Mouse (Mus musculus): ENCODE measurements around the gene Parp9. TPM values are rescaled to one million over a fixed set of nuclear protein-coding genes. Genes with fewer than 3 reads are reported as not detected.

The Parp9 gene
- polyA plus RNA-seq, 1 experiment from 2014 or later = 2.0 TPM

Other genes starting within 250 kb of the Parp9 start
- 26.8 and 29.9 TPM in 2 replicates for gene Dirc2, start 169.1 kb upstream of the Parp9 start, polyA plus RNA-seq (2015; fragmentation: Nextera tagmentation; extraction: Ambion mirVana)
- gene Hspbap1, start 168.1 kb upstream of the Parp9 start, polyA plus RNA-seq (2015; fragmentation: Nextera tagmentation; extraction: Ambion mirVana) = 12.1 and 12.7 TPM in 2 replicates
- 0.65 and 2.0 TPM in 2 replicates for gene Parp14, start 66.9 kb upstream of the Parp9 start, polyA plus RNA-seq (2015; fragmentation: Nextera tagmentation; extraction: Ambion mirVana)
- 1.4 and 6.1 TPM in 2 replicates for gene Dtx3l, start 681 bp downstream of the Parp9 start, polyA plus RNA-seq (2015; fragmentation: Nextera tagmentation; extraction: Ambion mirVana)
- gene Kpna1, start 40.3 kb downstream of the Parp9 start, polyA plus RNA-seq (2015; fragmentation: Nextera tagmentation; extraction: Ambion mirVana) = 61.3 and 65.6 TPM in 2 replicates
- 12.0 and 12.4 TPM in 2 replicates for gene Wdr5b, start 102.7 kb downstream of the Parp9 start, polyA plus RNA-seq (2015; fragmentation: Nextera tagmentation; extraction: Ambion mirVana)
- gene Fam162a, start 133.1 kb downstream of the Parp9 start, polyA plus RNA-seq (2015; fragmentation: Nextera tagmentation; extraction: Ambion mirVana) = 146 and 193 TPM in 2 replicates
- 33.0 and 39.3 TPM in 2 replicates for gene Ccdc58, start 133.2 kb downstream of the Parp9 start, polyA plus RNA-seq (2015; fragmentation: Nextera tagmentation; extraction: Ambion mirVana)
- gene Csta1, start 192.8 kb downstream of the Parp9 start, polyA plus RNA-seq (2015; fragmentation: Nextera tagmentation; extraction: Ambion mirVana) = not detected in 2 replicates
- gene Stfa2l1, start 218.3 kb downstream of the Parp9 start, polyA plus RNA-seq (2015; fragmentation: Nextera tagmentation; extraction: Ambion mirVana) = 0.72 and 1.0 TPM in 2 replicates
- 0.44 and 1.8 TPM in 2 replicates for gene Gm5483, start 245.7 kb downstream of the Parp9 start, polyA plus RNA-seq (2015; fragmentation: Nextera tagmentation; extraction: Ambion mirVana)